Mouse (Mus musculus): ENCODE measurements around the gene Ncoa4.
"Not testable (repeated sequence)": the region's sequence is repeated elsewhere in the genome, so short reads cannot be mapped to it uniquely, and the experiment has no call there.

Ncoa4 gene

GRCm38 (mm10) chr14:32193557-32193956 is 33.9 kb downstream of the Ncoa4 start:
- not testable (repeated sequence) for DNase-seq (ENCODE audit: low spot score in 2 of 2)

- DNase-seq (ENCODE audit: low spot score in 2 of 2): no peak
Measured at GRCm38 (mm10) chr14:32201354-32201753, 41.7 kb downstream of the Ncoa4 start.

- DNase-seq (ENCODE audit: low spot score in 2 of 2): peak; percentile 93
Measured at GRCm38 (mm10) chr14:32201791-32202451, 42.3 kb downstream of the Ncoa4 start, which contains the start of the genes Timm23 and Parg. Gene Timm23 (minus strand): TSS chr14:32201898. Gene Parg (plus strand): TSS chr14:32201949.

- DNase-seq (ENCODE audit: low spot score in 2 of 2): no peak
Measured at GRCm38 (mm10) chr14:32226601-32227000, 66.9 kb downstream of the Ncoa4 start.

- DNase-seq (ENCODE audit: low spot score in 2 of 2): peak; percentile 45 to 73
Measured at GRCm38 (mm10) chr14:32228996-32229395, 69.3 kb downstream of the Ncoa4 start.
